31 mouse cellular contexts compared by ENCODE assay signal in the genomic region with DNA sequence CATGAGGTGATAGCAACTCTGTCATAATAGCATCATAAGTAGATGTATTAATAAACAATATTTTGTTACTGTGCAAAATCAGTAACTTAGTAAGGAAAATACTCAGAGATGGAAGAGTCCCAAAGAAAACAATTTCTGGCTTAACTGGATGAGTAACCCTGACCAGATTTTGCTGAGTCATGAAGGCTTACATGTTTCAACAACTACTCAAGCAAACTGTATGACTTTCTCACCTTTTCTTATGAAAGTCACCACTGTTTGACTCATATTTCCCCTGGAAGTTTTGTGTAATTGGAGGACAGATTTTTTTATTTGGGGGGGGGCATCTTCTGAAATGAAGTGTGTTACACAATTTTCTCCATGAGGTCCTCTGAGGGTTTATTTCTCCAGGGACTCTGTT. TPM values are rescaled to one million over a fixed set of nuclear protein-coding genes. Genes with fewer than 3 reads are reported as not detected.
A peak's percentile ranks its signal among the peaks of the same experiment; 100 is the strongest.
DNase-seq lines count a peak whose midpoint lies in the region; TF ChIP-seq lines count a peak whose summit lies in the region.
"Had no signal": no experiment of that assay in that cellular context is flagged by ENCODE, and none has a peak within 500 bp of the region (broad histone marks: within the 10 kb centered on the region; RNA-seq: fewer than 3 reads in every experiment).

No protein-coding gene starts in this region.

- no peaks in the 10 kb centered on the region for H3K27me3 ChIP-seq in CH12.LX (replicated peaks)
- H3K27me3 ChIP-seq: embryonic facial prominence, embryonic 12.5 days; hindbrain, embryonic 15.5 days; limb, embryonic 15.5 days; midbrain, embryonic 12.5 days; neural tube, embryonic 12.5 days had no signal

- TF ChIP-seq RAD21 in CH12.LX (IDR thresholded peaks at IDR 0.05; ENCODE audit: low read depth, low read length) = no peak

- H3K4me1 ChIP-seq in CH12.LX (ENCODE audit: control insufficient read depth in 1 of 2, insufficient read depth in 2 of 2) = no peaks in the 10 kb centered on the region
- H3K4me1 ChIP-seq: embryonic facial prominence, embryonic 12.5 days; hindbrain, embryonic 15.5 days; limb, embryonic 15.5 days; midbrain, embryonic 12.5 days; neural tube, embryonic 12.5 days had no signal

- no peak for TF ChIP-seq CTCF in CH12.LX (conservative IDR thresholded peaks at IDR 0.05 in 1 of 2, IDR thresholded peaks at IDR 0.05 in 1 of 2; ENCODE audit: low read depth in 2 of 2, low read length in 2 of 2)

- H3K9ac ChIP-seq in CH12.LX (ENCODE audit: insufficient read depth, low read depth) = no peak overlapping the region
- H3K9ac ChIP-seq: embryonic facial prominence, embryonic 12.5 days; hindbrain, embryonic 15.5 days; limb, embryonic 15.5 days; midbrain, embryonic 12.5 days; neural tube, embryonic 12.5 days had no signal

- no peak for TF ChIP-seq EP300 in CH12.LX (IDR thresholded peaks at IDR 0.05; ENCODE audit: low read length)

- dilution Hi-C loops in CH12.LX (cut with MboI; ENCODE audit: extremely low pct_ligation_motif_present, extremely low pct_unique_long_range_greater_than_20kb, low sequenced_read_pairs) = no loop called here

- no peaks in the 10 kb centered on the region for H3K79me2 ChIP-seq in CH12.LX (replicated peaks; ENCODE audit: control insufficient read depth, extremely low read depth, insufficient read depth, poor library complexity, severe bottlenecking)

- no peaks in the 10 kb centered on the region for H3K9me3 ChIP-seq in CH12.LX (replicated peaks; ENCODE audit: low read length)
- H3K9me3 ChIP-seq: embryonic facial prominence, embryonic 12.5 days; hindbrain, embryonic 15.5 days; limb, embryonic 15.5 days; midbrain, embryonic 12.5 days; neural tube, embryonic 12.5 days had no signal

- peak; percentile 58 for DNase-seq in kidney, adult 9 months
- DNase-seq in kidney, postnatal 10 days = no peak
- DNase-seq in 3T3-L1 (ENCODE audit: low read depth, low spot score) (peak; percentile 50), CH12.LX (ENCODE audit: extremely low read depth) (peak; percentile 9)
- DNase-seq in brain, adult 2 months (ENCODE audit: low read depth, low spot score) = peak; percentile 5
- no peak for DNase-seq in heart, adult 9 months (ENCODE audit: low spot score in 2 of 2)
- no peak for DNase-seq in T-cell, adult 2 months (ENCODE audit: low spot score)
- no peak for DNase-seq in B cell, adult 2 months
- DNase-seq: adrenal gland, adult 8-10 months; cerebellum, adult 18-20 months; cerebellum, postnatal 14 days; gastrocnemius, postnatal 10 days; right cerebral cortex, postnatal 4 days; thymus, postnatal 25 days had no signal

- no peak overlapping the region for H3K4me3 ChIP-seq in CH12.LX (replicated peaks in 1 of 3; ENCODE audit: low read depth in 2 of 3, low read length in 2 of 3, poor library complexity in 1 of 3)
- H3K4me3 ChIP-seq: embryonic facial prominence, embryonic 12.5 days; hindbrain, embryonic 15.5 days; limb, embryonic 15.5 days; midbrain, embryonic 12.5 days; neural tube, embryonic 12.5 days had no signal

- no peak overlapping the region for H3K4me2 ChIP-seq in CH12.LX (ENCODE audit: insufficient read depth, low read depth, poor library complexity, severe bottlenecking)
- H3K4me2 ChIP-seq: embryonic facial prominence, embryonic 12.5 days; heart, embryonic 11.5 days; hindbrain, embryonic 15.5 days; limb, embryonic 15.5 days; midbrain, embryonic 12.5 days; neural tube, embryonic 12.5 days had no signal

- in situ Hi-C loops in CH12.LX (cut with MboI; ENCODE audit: low pct_ligation_motif_present, low pct_unique_long_range_greater_than_20kb, low sequenced_read_pairs) = no loop called here

- H3K27ac ChIP-seq in CH12.LX (ENCODE audit: insufficient read depth, low read depth) = no peak overlapping the region
- H3K27ac ChIP-seq: embryonic facial prominence, embryonic 12.5 days; hindbrain, embryonic 15.5 days; limb, embryonic 15.5 days; midbrain, embryonic 12.5 days; neural tube, embryonic 12.5 days had no signal

- H3K36me3 ChIP-seq in CH12.LX (replicated peaks in 1 of 2; ENCODE audit: control insufficient read depth in 1 of 2, insufficient read depth in 1 of 2, low read length in 1 of 2) = no peaks in the 10 kb centered on the region
- H3K36me3 ChIP-seq: embryonic facial prominence, embryonic 12.5 days; hindbrain, embryonic 15.5 days; limb, embryonic 15.5 days; midbrain, embryonic 12.5 days; neural tube, embryonic 12.5 days had no signal

- no peak for TF ChIP-seq POLR2A in CH12.LX (IDR thresholded peaks at IDR 0.05; ENCODE audit: low read depth, low read length)

TF ChIP-seq in CH12.LX, 34 proteins besides CTCF, POLR2A, EP300 and RAD21:
- peak; percentile 60; the same call in 1 of the 2 replicates for TF ChIP-seq MAFK (IDR thresholded peaks at IDR 0.05; ENCODE audit: insufficient replicate concordance, low read length)
- TF ChIP-seq IRF4 (IDR thresholded peaks at IDR 0.05; ENCODE audit: low read depth, low read length) = no peak

RNA-seq across cellular contexts. Expression of gene Sult1e1, which starts 31.3 kb away (rescaled TPM):
- total RNA-seq in CH12.LX (2012; rRNA removed) (not detected in 2 replicates), CH12.LX (2014; rRNA removed) (not detected in 2 replicates)
- polyA plus RNA-seq in CH12.LX (2012; ENCODE audit: insufficient read length, low read depth) = not detected in 2 replicates
- total RNA-seq: gastrocnemius, postnatal 10 days; granulocyte monocyte progenitor cell, adult 5-6 weeks; hematopoietic stem cell, adult 5-6 weeks; left cerebral cortex, adult 18-20 months; left cerebral cortex, postnatal 36 days; megakaryocyte, adult 5-6 weeks had no signal
- polyA plus RNA-seq: forebrain, embryonic 16.5 days; heart, embryonic 11.5 days; heart, postnatal 0 days; hindbrain, embryonic 15.5 days; intestine, embryonic 14.5 days; limb, embryonic 15.5 days; liver, embryonic 16.5 days; lung, embryonic 16.5 days; midbrain, embryonic 12.5 days; neural tube, embryonic 12.5 days; stomach, embryonic 14.5 days had no signal

RNA-seq across cellular contexts. Expression of gene Csn1s1, which starts 43.3 kb away (rescaled TPM):
- not detected in 2 replicates for total RNA-seq in CH12.LX (2012; rRNA removed)
- not detected in 2 replicates for total RNA-seq in CH12.LX (2014; rRNA removed)
- polyA plus RNA-seq in CH12.LX (2012; ENCODE audit: insufficient read length, low read depth) = not detected in 2 replicates
- total RNA-seq: adrenal gland, adult 8-10 months; gastrocnemius, postnatal 10 days; granulocyte monocyte progenitor cell, adult 5-6 weeks; hematopoietic stem cell, adult 5-6 weeks; left cerebral cortex, adult 18-20 months; left cerebral cortex, postnatal 36 days; megakaryocyte, adult 5-6 weeks had no signal
- polyA plus RNA-seq: embryonic facial prominence, embryonic 12.5 days; forebrain, embryonic 16.5 days; heart, embryonic 11.5 days; heart, postnatal 0 days; hindbrain, embryonic 15.5 days; intestine, embryonic 14.5 days; limb, embryonic 15.5 days; liver, embryonic 16.5 days; lung, embryonic 16.5 days; midbrain, embryonic 12.5 days; neural tube, embryonic 12.5 days; stomach, embryonic 14.5 days had no signal

RNA-seq across cellular contexts. Expression of gene Sult1d1, which starts 53.9 kb away (rescaled TPM):
- total RNA-seq in CH12.LX (2012; rRNA removed) (not detected in 2 replicates), CH12.LX (2014; rRNA removed) (not detected in 2 replicates)
- not detected in 2 replicates for polyA plus RNA-seq in CH12.LX (2012; ENCODE audit: insufficient read length, low read depth)
- total RNA-seq: granulocyte monocyte progenitor cell, adult 5-6 weeks; hematopoietic stem cell, adult 5-6 weeks; left cerebral cortex, adult 18-20 months; left cerebral cortex, postnatal 36 days; megakaryocyte, adult 5-6 weeks had no signal
- polyA plus RNA-seq: embryonic facial prominence, embryonic 12.5 days; forebrain, embryonic 16.5 days; heart, embryonic 11.5 days; heart, postnatal 0 days; hindbrain, embryonic 15.5 days; limb, embryonic 15.5 days; lung, embryonic 16.5 days; midbrain, embryonic 12.5 days; neural tube, embryonic 12.5 days had no signal

Comparison
In these comparisons a context has a peak if more than half of its experiments do, and no peak if none do; other contexts are left out.
1. DNase-seq: peak in kidney, adult 9 months (single experiment), 3T3-L1 (single experiment), CH12.LX (single experiment) and brain, adult 2 months (single experiment); none in kidney, postnatal 10 days (single experiment), heart, adult 9 months (0 of 2), T-cell, adult 2 months (single experiment) and B cell, adult 2 months (0 of 2).